Mouse (Mus musculus) CH12.LX (cell line): ENCODE measurements at regions not wholly inside any gene's neighbourhood (a gene's known extent, or its start where the extent isn't known, plus 50 kb on each side); places are given as distances from the start of the nearest gene placed in this dataset.

Source experiments
- DNase-seq: peaks from one replicate; pipeline ENCODE4 v3.0.0-alpha.2; 2013; ENCODE audit errors: extremely low read depth
- H3K27ac ChIP-seq: 2 replicates; pipeline ENCODE4 v1.5.1; 2012; ENCODE audit warnings: low read depth, mild to moderate bottlenecking, control low read depth, moderate library complexity; ENCODE audit not compliant: insufficient read depth
- H3K27me3 ChIP-seq: replicated peaks from 2 replicates; pipeline ENCODE3; 2012; ENCODE audit warnings: inconsistent platforms
- H3K36me3 ChIP-seq, 2 experiments: replicated peaks in 1 of 2; 2 replicates each; pipeline versions ENCODE3 to v1.6.1; 2012; ENCODE audit warnings: inconsistent platforms in 1 of 2, low read length in 1 of 2, mild to moderate bottlenecking in 1 of 2, mixed read lengths in 1 of 2, moderate library complexity in 1 of 2; ENCODE audit not compliant: control insufficient read depth in 1 of 2, insufficient read depth in 1 of 2
- H3K4me1 ChIP-seq, 2 experiments: 2 replicates each; pipeline ENCODE4 v1.6.1; 2012; ENCODE audit warnings: inconsistent platforms in 1 of 2, moderate library complexity in 1 of 2; ENCODE audit not compliant: insufficient read depth in 2 of 2, control insufficient read depth in 1 of 2
- H3K4me2 ChIP-seq: 2 replicates; pipeline ENCODE4 v1.6.1; 2012; ENCODE audit warnings: low read depth, mild to moderate bottlenecking, control low read depth; ENCODE audit not compliant: poor library complexity, insufficient read depth, severe bottlenecking
- H3K4me3 ChIP-seq, 3 experiments: fragments of 150-350 bp in 1 of 3; sonication (generic) in 1 of 3; replicated peaks in 1 of 3; 2 replicates each; pipeline versions ENCODE3 to v1.5.1; 2011 to 2012; ENCODE audit warnings: low read depth in 2 of 3, low read length in 2 of 3, mild to moderate bottlenecking in 2 of 3, moderate library complexity in 2 of 3, control low read depth in 1 of 3, improper control_type of control experiment in 1 of 3, inconsistent platforms in 1 of 3, mixed read lengths in 1 of 3; ENCODE audit not compliant: poor library complexity in 1 of 3
- H3K79me2 ChIP-seq: replicated peaks from 2 replicates; pipeline ENCODE4 v1.6.1; 2012; ENCODE audit warnings: mild to moderate bottlenecking, moderate library complexity; ENCODE audit not compliant: control insufficient read depth, poor library complexity, insufficient read depth, severe bottlenecking; ENCODE audit errors: extremely low read depth
- H3K9ac ChIP-seq: 2 replicates; pipeline ENCODE4 v1.6.1; 2012; ENCODE audit warnings: low read depth, mild to moderate bottlenecking, control low read depth, moderate library complexity; ENCODE audit not compliant: insufficient read depth
- H3K9me3 ChIP-seq: replicated peaks from 2 replicates; pipeline ENCODE3; 2012; ENCODE audit warnings: low read length, inconsistent platforms, mixed read lengths
- BHLHE40 ChIP-seq: IDR thresholded peaks from 2 replicates; pipeline ENCODE4 v1.6.1; 2011; ENCODE audit warnings: mild to moderate bottlenecking, low read depth, low read length, improper control_type of control experiment
- CHD1 ChIP-seq: IDR thresholded peaks from 2 replicates; pipeline ENCODE4 v1.6.1; 2012; ENCODE audit warnings: low read depth, low read length, improper control_type of control experiment, inconsistent platforms
- CTCF ChIP-seq, 2 experiments: IDR thresholded peaks in 1 of 2; conservative IDR thresholded peaks in 1 of 2; 2 replicates each; pipeline ENCODE4 v1.5.1; 2011 to 2012; ENCODE audit warnings: low read depth in 2 of 2, low read length in 2 of 2, improper control_type of control experiment in 1 of 2, inconsistent platforms in 1 of 2, mild to moderate bottlenecking in 1 of 2, moderate library complexity in 1 of 2
- ELF1 ChIP-seq: IDR thresholded peaks from 2 replicates; pipeline ENCODE4 v1.6.1; 2014; ENCODE audit warnings: low read depth, mild to moderate bottlenecking, inconsistent platforms, low read length, improper control_type of control experiment
- ETS1 ChIP-seq: conservative IDR thresholded peaks from 2 replicates; pipeline ENCODE4 v1.6.1; 2012; ENCODE audit warnings: low read depth, mild to moderate bottlenecking, inconsistent platforms, low read length, improper control_type of control experiment, moderate library complexity
- GABPA ChIP-seq: IDR thresholded peaks from 2 replicates; pipeline ENCODE4 v1.6.1; 2012; ENCODE audit warnings: low read depth, low read length, improper control_type of control experiment, inconsistent platforms; ENCODE audit not compliant: insufficient replicate concordance
- HCFC1 ChIP-seq: IDR thresholded peaks from 2 replicates; pipeline ENCODE4 v1.6.1; 2012; ENCODE audit warnings: low read depth, mild to moderate bottlenecking, inconsistent platforms, low read length, improper control_type of control experiment
- IRF4 ChIP-seq: IDR thresholded peaks from 2 replicates; pipeline ENCODE4 v1.6.1; 2014; ENCODE audit warnings: low read depth, mild to moderate bottlenecking, inconsistent platforms, low read length, improper control_type of control experiment
- JUND ChIP-seq: conservative IDR thresholded peaks from 2 replicates; pipeline ENCODE4 v1.6.1; 2011; ENCODE audit warnings: low read depth, low read length, improper control_type of control experiment
- MAZ ChIP-seq: IDR thresholded peaks from 2 replicates; pipeline ENCODE4 v1.6.1; 2012; ENCODE audit warnings: low read depth, mild to moderate bottlenecking, inconsistent platforms, low read length, improper control_type of control experiment, moderate library complexity
- MEF2A ChIP-seq: IDR thresholded peaks from 2 replicates; pipeline ENCODE4 v1.6.1; 2014; ENCODE audit warnings: low read depth, mild to moderate bottlenecking, inconsistent platforms, low read length, improper control_type of control experiment, borderline replicate concordance
- MXI1 ChIP-seq: IDR thresholded peaks from 2 replicates; pipeline ENCODE4 v1.6.1; 2011; ENCODE audit warnings: mild to moderate bottlenecking, low read depth, low read length, improper control_type of control experiment
- POLR2AphosphoS2 ChIP-seq: IDR thresholded peaks from 2 replicates; pipeline ENCODE4 v1.6.1; 2011; ENCODE audit warnings: low read depth, low read length, improper control_type of control experiment
- RCOR1 ChIP-seq: conservative IDR thresholded peaks from 2 replicates; pipeline ENCODE4 v1.6.1; 2012; ENCODE audit warnings: low read depth, mild to moderate bottlenecking, inconsistent platforms, low read length, improper control_type of control experiment
- SIN3A ChIP-seq: IDR thresholded peaks from 2 replicates; pipeline ENCODE4 v1.6.1; 2012; ENCODE audit warnings: low read length, improper control_type of control experiment, inconsistent platforms
- TCF12 ChIP-seq: IDR thresholded peaks from 2 replicates; pipeline ENCODE4 v1.6.1; 2014; ENCODE audit warnings: low read depth, mild to moderate bottlenecking, inconsistent platforms, low read length, improper control_type of control experiment
- UBTF ChIP-seq: IDR thresholded peaks from 2 replicates; pipeline ENCODE4 v1.6.1; 2012; ENCODE audit warnings: low read depth, mild to moderate bottlenecking, inconsistent platforms, low read length, improper control_type of control experiment, moderate library complexity
- ZKSCAN1 ChIP-seq: IDR thresholded peaks from 2 replicates; pipeline ENCODE4 v1.6.1; 2012; ENCODE audit warnings: low read depth, inconsistent platforms, low read length, improper control_type of control experiment, borderline replicate concordance
- ZMIZ1 ChIP-seq: IDR thresholded peaks from 2 replicates; pipeline ENCODE4 v1.6.1; 2012; ENCODE audit warnings: low read depth, mild to moderate bottlenecking, inconsistent platforms, low read length, improper control_type of control experiment
- ZNF384 ChIP-seq: IDR thresholded peaks from 2 replicates; pipeline ENCODE4 v1.6.1; 2012; ENCODE audit warnings: low read depth, low read length, improper control_type of control experiment, inconsistent platforms
- dilution Hi-C: fragments of 300-500 bp; cut with MboI; formaldehyde crosslinking; loops from 2 replicates; pipeline ENCODE4 v1.14.3; 2020; ENCODE audit warnings: low sequenced_read_pairs; ENCODE audit not compliant: extremely low pct_unique_long_range_greater_than_20kb, extremely low pct_ligation_motif_present
- in situ Hi-C: fragments of 300-500 bp; cut with MboI; formaldehyde crosslinking; loops from 3 replicates; pipeline ENCODE4 v1.14.3; 2019; ENCODE audit warnings: low sequenced_read_pairs, low pct_ligation_motif_present, low pct_unique_long_range_greater_than_20kb, mixed read lengths

DNA sequence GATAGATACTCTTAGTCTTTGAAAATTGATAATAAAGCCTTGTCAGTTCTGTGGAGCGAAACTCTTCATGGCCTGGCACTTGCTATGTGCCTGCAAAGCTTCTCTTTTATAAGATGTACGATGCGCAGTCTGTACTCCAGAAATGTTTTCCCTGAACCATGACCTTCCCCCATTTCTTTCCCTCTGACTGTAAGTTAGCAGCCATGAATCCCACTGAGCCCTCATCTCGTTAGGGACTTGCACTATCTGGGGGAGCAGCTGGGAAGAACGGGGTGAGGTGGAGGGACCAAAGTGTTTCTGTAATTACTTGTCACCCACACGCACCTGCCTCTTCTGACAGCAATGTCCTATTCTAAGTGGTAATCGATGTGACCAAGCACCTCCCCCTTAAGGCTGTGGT is 932.1 kb downstream of the Synb start:
- H3K4me2 ChIP-seq = no peak overlapping the region
- H3K4me3 ChIP-seq = no peak overlapping the region
- no peak overlapping the region for H3K9ac ChIP-seq
- no peaks in the 10 kb centered on the region for H3K4me1 ChIP-seq
- no peaks in the 10 kb centered on the region for H3K36me3 ChIP-seq
- no peak for DNase-seq
- dilution Hi-C loops = no loop called here
- no peak for TF ChIP-seq MEF2A
- TF ChIP-seq MXI1 = no peak
- TF ChIP-seq RCOR1 = no peak
- TF ChIP-seq BHLHE40 = no peak
- TF ChIP-seq IRF4 = no peak
- TF ChIP-seq CTCF (conservative IDR thresholded peaks at IDR 0.05 in 1 of 2, IDR thresholded peaks at IDR 0.05 in 1 of 2; ENCODE audit: low read depth in 2 of 2, low read length in 2 of 2) = no peak
- TF ChIP-seq ZKSCAN1 = no peak
- no peak for TF ChIP-seq POLR2AphosphoS2
- TF ChIP-seq ZNF384 = no peak
- no peak for TF ChIP-seq ELF1
- TF ChIP-seq, all 38 proteins: peak for 0
- H3K9me3 ChIP-seq = no peaks in the 10 kb centered on the region
- in situ Hi-C loops = no loop called here
- H3K79me2 ChIP-seq = no peaks in the 10 kb centered on the region
- no peaks in the 10 kb centered on the region for H3K27me3 ChIP-seq
- no peak overlapping the region for H3K27ac ChIP-seq

DNA sequence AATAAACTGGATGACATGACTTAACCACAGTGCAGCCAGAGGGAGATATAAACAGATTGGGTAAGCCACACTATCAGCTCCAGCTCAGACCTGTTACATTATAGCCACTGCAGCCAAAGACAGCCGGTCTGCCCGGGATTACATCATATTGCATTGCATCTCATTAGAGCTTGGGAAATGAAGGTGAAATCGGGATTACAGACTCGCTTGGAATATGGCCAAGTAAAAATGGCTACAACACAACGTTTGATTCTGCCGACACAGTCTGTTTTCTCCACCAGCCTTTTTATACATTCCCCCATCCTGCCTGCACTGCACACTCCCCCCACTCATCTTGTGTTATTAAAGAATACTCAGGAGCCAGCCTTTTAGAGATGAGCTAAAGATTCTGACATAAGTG is 932.6 kb downstream of the Synb start:
- H3K9me3 ChIP-seq = no peaks in the 10 kb centered on the region
- H3K4me1 ChIP-seq = no peaks in the 10 kb centered on the region
- in situ Hi-C loops (no loop called here), dilution Hi-C loops (no loop called here)
- no peak overlapping the region for H3K4me2 ChIP-seq
- H3K27ac ChIP-seq = no peak overlapping the region
- H3K79me2 ChIP-seq = no peaks in the 10 kb centered on the region
- DNase-seq = no peak
- H3K4me3 ChIP-seq = no peak overlapping the region
- no peak for TF ChIP-seq GABPA
- TF ChIP-seq POLR2AphosphoS2 = no peak
- TF ChIP-seq ZMIZ1 = no peak
- no peak for TF ChIP-seq ZKSCAN1
- no peak for TF ChIP-seq TCF12
- TF ChIP-seq UBTF = no peak
- no peak for TF ChIP-seq ELF1
- no peak for TF ChIP-seq SIN3A
- TF ChIP-seq IRF4 = no peak
- TF ChIP-seq JUND = no peak
- TF ChIP-seq MAZ = no peak
- TF ChIP-seq CHD1 = no peak
- TF ChIP-seq HCFC1 = no peak
- TF ChIP-seq MXI1 = no peak
- no peak for TF ChIP-seq ETS1
- TF ChIP-seq, all 38 proteins: peak for 0
- Histone ChIP-seq H3K36me3 (no peaks in the 10 kb centered on the region), H3K27me3 (no peaks in the 10 kb centered on the region), H3K9ac (no peak overlapping the region)
